Mouse (Mus musculus): ENCODE results near the gene Glb1l.

- TF ChIP-seq POLR2A (IDR thresholded peaks at IDR 0.05; ENCODE audit: borderline replicate concordance, extremely low read depth, low read depth, low read length) (no peak), CTCF (IDR thresholded peaks at IDR 0.05; ENCODE audit: insufficient read depth, low read length) (no peak)
These were observed 20.0 kb downstream of the Glb1l start for GRCm38 (mm10) chr1:75190577-75190976.

Measured in lung, adult 2 months (tissue).